In genomic region chr8:77506539-77506938, GRCm38 (mm10) we compare ENCODE assay signal across 22 mouse cellular contexts. TPM values are rescaled to one million over a fixed set of nuclear protein-coding genes. Genes with fewer than 3 reads are reported as not detected.
A peak's percentile ranks its signal among the peaks of the same experiment; 100 is the strongest.
DNase-seq lines count a peak whose midpoint lies in the region; ATAC-seq and TF ChIP-seq lines count a peak whose summit lies in the region.
"Had no signal": no experiment of that assay in that cellular context is flagged by ENCODE, and none has a peak within 500 bp of the region (broad histone marks: within the 10 kb centered on the region; RNA-seq: fewer than 3 reads in every experiment).

No protein-coding gene starts in this region.

- no peaks in the 10 kb centered on the region for H3K9me3 ChIP-seq in kidney, postnatal 0 days (replicated peaks; ENCODE audit: low read length)
- H3K9me3 ChIP-seq in lung, postnatal 0 days (ENCODE audit: low read length) = no peaks in the 10 kb centered on the region
- H3K9me3 ChIP-seq: embryonic facial prominence, embryonic 13.5 days; forebrain, embryonic 12.5 days; heart, embryonic 15.5 days had no signal

- no peak for TF ChIP-seq CTCF in kidney, adult 2 months (conservative IDR thresholded peaks at IDR 0.05; ENCODE audit: insufficient read depth, insufficient read length, low read depth, low read length)
- TF ChIP-seq CTCF in kidney, postnatal 0 days (IDR thresholded peaks at IDR 0.05; ENCODE audit: low read depth) = no peak
- no peak for TF ChIP-seq CTCF in lung, postnatal 0 days (IDR thresholded peaks at IDR 0.05)

- H3K27me3 ChIP-seq in kidney, adult 2 months (replicated peaks; ENCODE audit: control insufficient read depth, insufficient read depth, low read length) = no peaks in the 10 kb centered on the region
- no peaks in the 10 kb centered on the region for H3K27me3 ChIP-seq in kidney, postnatal 0 days (ENCODE audit: insufficient read depth, low read length)
- no peaks in the 10 kb centered on the region for H3K27me3 ChIP-seq in lung, postnatal 0 days (replicated peaks; ENCODE audit: insufficient read depth, low read length)
- H3K27me3 ChIP-seq: CH12.LX; embryonic facial prominence, embryonic 13.5 days; heart, embryonic 15.5 days had no signal

- no peak overlapping the region for H3K4me3 ChIP-seq in kidney, adult 2 months (ENCODE audit: insufficient read depth, low read depth, low read length)
- no peak overlapping the region for H3K4me3 ChIP-seq in kidney, postnatal 0 days (replicated peaks; ENCODE audit: low read depth, low read length)
- H3K4me3 ChIP-seq in lung, postnatal 0 days (ENCODE audit: low read depth, low read length) = no peak overlapping the region
- H3K4me3 ChIP-seq: embryonic facial prominence, embryonic 13.5 days; forebrain, embryonic 12.5 days; heart, adult 2 months; heart, embryonic 15.5 days had no signal

- DNase-seq in kidney, adult 2 months = no peak
- DNase-seq in kidney, adult 9 months = no peak
- DNase-seq in kidney, postnatal 0 days (ENCODE audit: low spot score) = peak; percentile 87
- no peak for DNase-seq in kidney, postnatal 14 days
- DNase-seq in lung, postnatal 0 days (ENCODE audit: low spot score) = peak; percentile 37
- no peak for DNase-seq in lung, postnatal 4 days
- DNase-seq in thymus, postnatal 10 days (ENCODE audit: low spot score in 2 of 2) = no peak
- DNase-seq in heart, adult 18-20 months = no peak
- DNase-seq: adrenal gland, adult 2 months; adrenal gland, postnatal 25 days; cerebellum, adult 18-20 months; cerebellum, adult 9-11 months; cerebellum, postnatal 36 days; gastrocnemius, postnatal 10 days; heart, adult 2 months; heart, postnatal 14 days had no signal

- ATAC-seq in kidney, postnatal 0 days (replicated peaks; ENCODE audit: low FRiP score, low read depth) = no peak; the same call in 1 of the 2 replicates
- ATAC-seq in lung, postnatal 0 days = peak; percentile 43
- ATAC-seq: forebrain, embryonic 16.5 days had no signal

- WGBS in kidney, adult 2 months = 33% methylated on average over 7 of the region's 7 CpGs
- WGBS in kidney, postnatal 0 days = 19% methylated on average over 7 of the region's 7 CpGs
- WGBS in lung, postnatal 0 days = 57% methylated on average over 7 of the region's 7 CpGs

- peaks cover 23% of the 10 kb centered on the region; the same call in 1 of the 2 replicates for H3K4me1 ChIP-seq in kidney, adult 2 months (ENCODE audit: control insufficient read depth, insufficient read depth, low read length)
- H3K4me1 ChIP-seq in kidney, postnatal 0 days (replicated peaks; ENCODE audit: insufficient read depth, low read length) = peaks cover 14% of the 10 kb centered on the region
- H3K4me1 ChIP-seq in lung, postnatal 0 days (ENCODE audit: insufficient read depth, low read depth, low read length) = no peaks in the 10 kb centered on the region
- H3K4me1 ChIP-seq: forebrain, embryonic 12.5 days had no signal

- H3K27ac ChIP-seq in kidney, adult 2 months (ENCODE audit: insufficient read depth, low read depth, low read length) = peak overlapping the region; percentile 22; the same call in 1 of the 2 replicates
- 0 out of 2 replicates have a peak overlapping the region, but pooled peaks have one; percentile 31 for H3K27ac ChIP-seq in kidney, postnatal 0 days
- H3K27ac ChIP-seq in lung, postnatal 0 days (ENCODE audit: low read length) = no peak overlapping the region
- H3K27ac ChIP-seq: embryonic facial prominence, embryonic 13.5 days; forebrain, embryonic 12.5 days; heart, adult 2 months; heart, embryonic 15.5 days had no signal

- no peak for TF ChIP-seq POLR2A in kidney, adult 2 months (IDR thresholded peaks at IDR 0.05; ENCODE audit: low read depth, low read length)

- TF ChIP-seq EP300 in lung, postnatal 0 days (IDR thresholded peaks at IDR 0.05) = no peak

- H3K9ac ChIP-seq in kidney, postnatal 0 days (ENCODE audit: low read depth, low read length) = 0 out of 2 replicates have a peak overlapping the region, but pooled peaks have one; percentile 35
- H3K9ac ChIP-seq in lung, postnatal 0 days (replicated peaks; ENCODE audit: low read depth) = no peak overlapping the region
- H3K9ac ChIP-seq: embryonic facial prominence, embryonic 13.5 days; forebrain, embryonic 12.5 days; heart, embryonic 15.5 days had no signal

- peak overlapping the region; percentile 41 for H3K4me2 ChIP-seq in kidney, postnatal 0 days (ENCODE audit: low read length)
- no peak overlapping the region for H3K4me2 ChIP-seq in lung, postnatal 0 days (replicated peaks; ENCODE audit: low read depth, low read length)
- H3K4me2 ChIP-seq: embryonic facial prominence, embryonic 13.5 days; forebrain, embryonic 12.5 days; heart, embryonic 11.5 days; heart, embryonic 15.5 days had no signal

- no peaks in the 10 kb centered on the region for H3K36me3 ChIP-seq in kidney, adult 2 months (ENCODE audit: control insufficient read depth, insufficient read depth, low read length)
- H3K36me3 ChIP-seq in kidney, postnatal 0 days (ENCODE audit: insufficient read depth, low read length) = no peaks in the 10 kb centered on the region
- H3K36me3 ChIP-seq in lung, postnatal 0 days (ENCODE audit: insufficient read depth, low read length) = no peaks in the 10 kb centered on the region
- H3K36me3 ChIP-seq: embryonic facial prominence, embryonic 13.5 days; forebrain, embryonic 12.5 days; heart, embryonic 15.5 days had no signal

RNA-seq across cellular contexts. Expression of gene Arhgap10, which starts 11.2 kb away (rescaled TPM):
- polyA plus RNA-seq in kidney, adult 2 months (2012; rRNA removed) = 26.9 and 28.0 TPM in 2 replicates
- polyA plus RNA-seq in kidney, postnatal 0 days (2015; fragmentation: Nextera tagmentation; extraction: Ambion mirVana) = 26.6 and 28.5 TPM in 2 replicates
- polyA plus RNA-seq in lung, postnatal 0 days (2015; fragmentation: Nextera tagmentation; extraction: Ambion mirVana) = 14.9 and 15.9 TPM in 2 replicates
- 10 to 100 TPM; 49.3 to 51.0 TPM for total RNA-seq in heart, adult 18-20 months (2021)

RNA-seq across cellular contexts. Expression of gene Prmt9, which starts 42.7 kb away (rescaled TPM):
- polyA plus RNA-seq in kidney, adult 2 months (2012; rRNA removed) = 8.0 and 8.2 TPM in 2 replicates
- polyA plus RNA-seq in kidney, postnatal 0 days (2015; fragmentation: Nextera tagmentation; extraction: Ambion mirVana) = 16.3 and 16.8 TPM in 2 replicates
- 10.8 and 11.6 TPM in 2 replicates for polyA plus RNA-seq in lung, postnatal 0 days (2015; fragmentation: Nextera tagmentation; extraction: Ambion mirVana)
- 10 to 100 TPM; 10.0 to 11.8 TPM for total RNA-seq in heart, adult 18-20 months (2021)

Comparison
In these comparisons a context has a peak if more than half of its experiments do, and no peak if none do; other contexts are left out.
1. DNase-seq: peak in kidney, postnatal 0 days (single experiment) and lung, postnatal 0 days (single experiment); none in kidney, adult 2 months (single experiment), kidney, adult 9 months (single experiment), kidney, postnatal 14 days (single experiment), lung, postnatal 4 days (0 of 2), thymus, postnatal 10 days (0 of 2) and heart, adult 18-20 months (0 of 2).